Mouse (Mus musculus) bone marrow macrophage, adult 2 months (primary cell): ENCODE measurements around the gene Arrb1.

ENCODE experiments used
- CTCF ChIP-seq: IDR thresholded peaks from 2 replicates; pipeline ENCODE4 v1.5.1; 2012; ENCODE audit warnings: low read depth, mild to moderate bottlenecking, low read length, moderate library complexity
- POLR2A ChIP-seq: IDR thresholded peaks from 2 replicates; pipeline ENCODE4 v1.6.1; 2012; ENCODE audit warnings: mild to moderate bottlenecking, low read depth, low read length, borderline replicate concordance

DNA sequence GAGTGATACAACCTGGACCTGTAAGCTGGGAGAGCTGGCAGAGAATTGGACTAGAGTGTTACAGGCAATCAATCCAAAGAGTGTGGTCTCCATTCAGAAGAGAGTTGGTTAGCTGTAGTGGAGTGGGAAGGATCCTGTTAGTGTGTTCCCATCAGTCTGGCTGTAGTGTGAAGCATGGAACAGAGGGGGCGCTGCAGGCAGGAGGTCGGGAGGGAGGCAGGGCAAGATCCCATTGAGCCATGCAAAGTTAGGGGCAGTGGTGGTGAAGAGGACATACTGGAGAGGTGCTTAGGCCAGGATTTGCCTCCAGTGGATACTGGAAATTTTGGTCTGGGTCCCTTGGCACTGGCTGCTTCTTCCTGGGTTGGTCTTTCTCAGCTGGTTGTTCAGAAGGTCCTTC is 83.0 kb downstream of the Arrb1 start:
- TF ChIP-seq CTCF (no peak), POLR2A (no peak)
